Comparison of ENCODE assay signal across 15 mouse cellular contexts in genomic region chr2:170767243-170767642, GRCm38 (mm10). TPM values are rescaled to one million over a fixed set of nuclear protein-coding genes. Genes with fewer than 3 reads are reported as not detected.
DNase-seq lines count a peak whose midpoint lies in the region; ATAC-seq and TF ChIP-seq lines count a peak whose summit lies in the region.
"Had no signal": no experiment of that assay in that cellular context is flagged by ENCODE, and none has a peak within 500 bp of the region (broad histone marks: within the 10 kb centered on the region; RNA-seq: fewer than 3 reads in every experiment).

No protein-coding gene starts in this region.

- H3K27ac ChIP-seq in embryonic facial prominence, embryonic 13.5 days, result 0 out of 2 replicates have a peak overlapping the region, but pooled peaks have one; percentile 12
- H3K27ac ChIP-seq in embryonic facial prominence, embryonic 10.5 days (replicated peaks), result no peak overlapping the region
- H3K27ac ChIP-seq in midbrain, embryonic 10.5 days (replicated peaks), result peak overlapping the region; percentile 63
- no peak overlapping the region for H3K27ac ChIP-seq in liver, postnatal 0 days (ENCODE audit: low read depth)
- H3K27ac ChIP-seq: gastrocnemius, adult 2 months; kidney, embryonic 15.5 days; limb, embryonic 15.5 days had no signal

- peaks cover 15% of the 10 kb centered on the region; the same call in 1 of the 2 replicates for H3K4me1 ChIP-seq in embryonic facial prominence, embryonic 13.5 days
- H3K4me1 ChIP-seq in embryonic facial prominence, embryonic 10.5 days, result peaks cover 25% of the 10 kb centered on the region
- peaks cover 39% of the 10 kb centered on the region for H3K4me1 ChIP-seq in midbrain, embryonic 10.5 days
- H3K4me1 ChIP-seq in liver, postnatal 0 days (ENCODE audit: insufficient read depth), result no peaks in the 10 kb centered on the region

- no peak for TF ChIP-seq CTCF in liver, postnatal 0 days (IDR thresholded peaks at IDR 0.05; ENCODE audit: low read depth)

- H3K4me3 ChIP-seq in embryonic facial prominence, embryonic 13.5 days, result no peak overlapping the region
- H3K4me3 ChIP-seq in embryonic facial prominence, embryonic 10.5 days, result no peak overlapping the region
- H3K4me3 ChIP-seq in midbrain, embryonic 10.5 days, result no peak overlapping the region
- no peak overlapping the region for H3K4me3 ChIP-seq in liver, postnatal 0 days (ENCODE audit: low read depth, low read length)
- H3K4me3 ChIP-seq: gastrocnemius, adult 2 months; kidney, embryonic 15.5 days; limb, embryonic 15.5 days had no signal

- no peak for ATAC-seq in embryonic facial prominence, embryonic 13.5 days (ENCODE audit: insufficient number of reproducible peaks, insufficient read depth, low FRiP score, low TSS enrichment, low read depth)
- no peak for ATAC-seq in liver, postnatal 0 days
- ATAC-seq: activated CD4-positive, CD25-positive, alpha-beta regulatory T cell, adult 4 months had no signal

- H3K27me3 ChIP-seq in embryonic facial prominence, embryonic 13.5 days, result no peaks in the 10 kb centered on the region
- H3K27me3 ChIP-seq in embryonic facial prominence, embryonic 10.5 days (replicated peaks; ENCODE audit: low read depth, poor library complexity, severe bottlenecking), result 0 out of 2 replicates have a peak, but pooled peaks cover 7% of the 10 kb centered on the region
- H3K27me3 ChIP-seq in midbrain, embryonic 10.5 days (ENCODE audit: low read depth, poor library complexity, severe bottlenecking), result no peaks in the 10 kb centered on the region
- no peaks in the 10 kb centered on the region for H3K27me3 ChIP-seq in liver, postnatal 0 days (ENCODE audit: insufficient read depth, low read length)
- H3K27me3 ChIP-seq: kidney, embryonic 15.5 days; limb, embryonic 15.5 days had no signal

- no peak overlapping the region for H3K9ac ChIP-seq in embryonic facial prominence, embryonic 13.5 days
- no peak overlapping the region for H3K9ac ChIP-seq in liver, postnatal 0 days (replicated peaks)
- H3K9ac ChIP-seq: kidney, embryonic 15.5 days; limb, embryonic 15.5 days had no signal

- TF ChIP-seq EP300 in liver, postnatal 0 days (IDR thresholded peaks at IDR 0.05; ENCODE audit: low read depth), result no peak

- no peak for DNase-seq in embryonic facial prominence, embryonic 10.5 days (ENCODE audit: low spot score)
- peak; percentile 71 to 81 for DNase-seq in right cerebral cortex, adult 2 months (ENCODE audit: low spot score in 2 of 2)
- no peak for DNase-seq in right cerebral cortex, postnatal 4 days
- no peak for DNase-seq in midbrain, embryonic 10.5 days (ENCODE audit: low spot score)
- DNase-seq in telencephalon, adult 2 months (ENCODE audit: low read depth, low spot score), result peak; percentile 93
- no peak for DNase-seq in liver, postnatal 0 days
- no peak for DNase-seq in embryo, embryonic 11 days
- DNase-seq: gastrocnemius, adult 2 months; heart, postnatal 4 days; lung, postnatal 14 days; thymus, postnatal 36 days had no signal

- no peaks in the 10 kb centered on the region for H3K9me3 ChIP-seq in embryonic facial prominence, embryonic 13.5 days
- H3K9me3 ChIP-seq in embryonic facial prominence, embryonic 10.5 days, result no peaks in the 10 kb centered on the region
- H3K9me3 ChIP-seq in midbrain, embryonic 10.5 days (replicated peaks), result no peaks in the 10 kb centered on the region
- no peaks in the 10 kb centered on the region for H3K9me3 ChIP-seq in liver, postnatal 0 days (ENCODE audit: low read length)
- H3K9me3 ChIP-seq: kidney, embryonic 15.5 days; limb, embryonic 15.5 days had no signal

- H3K36me3 ChIP-seq in embryonic facial prominence, embryonic 13.5 days, result no peaks in the 10 kb centered on the region
- H3K36me3 ChIP-seq in embryonic facial prominence, embryonic 10.5 days (replicated peaks), result no peaks in the 10 kb centered on the region
- no peaks in the 10 kb centered on the region for H3K36me3 ChIP-seq in midbrain, embryonic 10.5 days
- no peaks in the 10 kb centered on the region for H3K36me3 ChIP-seq in liver, postnatal 0 days (replicated peaks; ENCODE audit: insufficient read depth, low read length)
- H3K36me3 ChIP-seq: kidney, embryonic 15.5 days; limb, embryonic 15.5 days had no signal

- no peak overlapping the region for H3K4me2 ChIP-seq in embryonic facial prominence, embryonic 13.5 days
- no peak overlapping the region for H3K4me2 ChIP-seq in liver, postnatal 0 days (ENCODE audit: low read depth, low read length)
- H3K4me2 ChIP-seq: kidney, embryonic 15.5 days; limb, embryonic 15.5 days had no signal

- 48% methylated on average over 8 of the region's 8 CpGs for WGBS in embryonic facial prominence, embryonic 13.5 days
- WGBS in embryonic facial prominence, embryonic 10.5 days, result 75% methylated on average over 8 of the region's 8 CpGs
- WGBS in midbrain, embryonic 10.5 days, result 81% methylated on average over 8 of the region's 8 CpGs
- WGBS in liver, postnatal 0 days (ENCODE audit: insufficient replicate concordance), result 67% methylated on average over 8 of the region's 8 CpGs

RNA-seq across cellular contexts. Expression of gene Dok5, which starts 35.6 kb away (rescaled TPM):
- polyA plus RNA-seq in embryonic facial prominence, embryonic 13.5 days (2015; fragmentation: Nextera tagmentation; extraction: Ambion mirVana), result 9.1 and 11.4 TPM in 2 replicates
- 11.8 and 16.3 TPM in 2 replicates for polyA plus RNA-seq in embryonic facial prominence, embryonic 10.5 days (2016; fragmentation: Nextera tagmentation; extraction: Ambion mirVana)
- polyA plus RNA-seq in midbrain, embryonic 10.5 days (2016; fragmentation: Nextera tagmentation; extraction: Ambion mirVana), result 12.4 and 17.8 TPM in 2 replicates
- polyA plus RNA-seq in liver, postnatal 0 days (2015; fragmentation: Nextera tagmentation; extraction: Ambion mirVana), result 0.21 and 0.34 TPM in 2 replicates
- polyA plus RNA-seq: activated CD4-positive, CD25-positive, alpha-beta regulatory T cell, adult 4 months had no signal

Comparison
In these comparisons a context has a peak if more than half of its experiments do, and no peak if none do; other contexts are left out.
1. H3K27ac ChIP-seq: peak in embryonic facial prominence, embryonic 13.5 days (single experiment) and midbrain, embryonic 10.5 days (single experiment); none in embryonic facial prominence, embryonic 10.5 days (single experiment) and liver, postnatal 0 days (single experiment).
2. DNase-seq: peak in right cerebral cortex, adult 2 months (2 of 2) and telencephalon, adult 2 months (single experiment); none in embryonic facial prominence, embryonic 10.5 days (single experiment), right cerebral cortex, postnatal 4 days (single experiment), midbrain, embryonic 10.5 days (single experiment), liver, postnatal 0 days (single experiment) and embryo, embryonic 11 days (single experiment).